Mouse (Mus musculus) layer of hippocampus, postnatal 10 days (tissue): ENCODE results near the gene Pidd1. TPM values are rescaled to one million over a fixed set of nuclear protein-coding genes. Genes with fewer than 3 reads are reported as not detected.
"Not testable (repeated sequence)": the region's sequence is repeated elsewhere in the genome, so short reads cannot be mapped to it uniquely, and the experiment has no call there.

ENCODE experiments used
- DNase-seq, 2 experiments: peaks; one replicate each; pipeline ENCODE4 v3.0.0; 2021; ENCODE audit warnings: low spot score in 2 of 2
- total RNA-seq, 2 experiments: library from RNA; stranded (reverse); gene quantifications; 2 replicates each; pipeline ENCODE4 v1.2.3; 2021

The Pidd1 gene
- total RNA-seq, 2 experiments from 2014 or later = 2.1 to 3.8 TPM

DNA sequence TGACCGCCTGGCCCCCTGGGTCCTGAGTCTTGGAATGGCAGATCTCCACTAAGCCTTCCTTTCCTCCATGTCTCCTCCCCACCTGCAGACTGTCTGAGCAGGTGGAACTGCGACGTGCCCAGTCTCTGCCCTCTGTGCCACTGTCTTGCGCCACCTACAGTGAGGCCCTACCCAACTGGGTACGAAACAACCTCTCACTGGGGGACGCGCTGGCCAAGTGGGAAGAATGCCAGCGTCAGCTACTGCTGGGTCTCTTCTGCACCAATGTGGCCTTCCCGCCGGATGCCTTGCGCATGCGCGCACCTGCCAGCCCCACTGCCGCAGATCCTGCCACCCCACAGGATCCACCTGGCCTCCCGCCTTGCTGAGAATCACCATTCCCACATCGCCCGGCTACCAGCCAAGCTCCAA, 15.5 kb upstream of the Pidd1 start:
- DNase-seq = peak in 1 of 2 experiments; percentile 16

DNA sequence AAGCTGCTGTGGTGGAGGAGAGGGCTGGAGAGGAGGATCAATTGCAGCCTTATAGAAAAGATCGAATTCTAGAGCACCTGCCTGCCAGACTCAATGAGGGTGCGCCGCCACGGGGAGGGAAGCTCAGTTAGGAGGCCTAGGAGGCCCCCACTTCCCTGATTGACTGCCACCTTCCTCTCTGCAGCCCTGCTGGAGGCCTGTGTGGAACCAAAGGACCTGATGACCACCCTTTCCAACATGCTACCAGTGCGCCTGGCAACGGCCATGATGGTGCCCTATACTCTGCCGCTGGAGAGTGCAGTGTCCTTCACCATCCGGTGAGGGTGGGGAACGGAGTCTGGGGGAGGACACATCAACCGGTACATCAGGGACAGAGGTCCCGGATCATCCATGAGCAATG, 14.8 kb upstream of the Pidd1 start:
- DNase-seq = peak in 1 of 2 experiments; percentile 36

- no peak for DNase-seq
Measured at GRCm38 (mm10) chr7:141457986-141458660, 14.3 kb upstream of the Pidd1 start.

DNA sequence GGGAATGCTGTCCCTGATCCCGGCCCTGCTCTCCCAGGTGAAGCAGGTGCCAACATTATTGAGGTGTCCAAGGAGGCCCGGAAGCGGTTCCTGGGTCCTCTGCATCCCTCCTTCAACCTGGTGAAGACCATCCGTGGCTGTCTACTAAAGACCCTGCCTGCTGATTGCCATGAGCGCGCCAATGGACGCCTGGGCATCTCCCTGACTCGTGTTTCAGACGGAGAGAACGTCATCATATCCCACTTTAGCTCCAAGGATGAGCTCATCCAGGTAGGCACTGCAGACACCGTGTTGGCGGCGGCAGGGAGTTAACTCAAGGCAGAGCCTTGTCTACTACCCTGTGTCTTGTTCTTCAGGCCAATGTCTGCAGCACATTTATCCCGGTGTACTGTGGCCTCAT, 13.4 kb upstream of the Pidd1 start:
- peak in 1 of 2 experiments; percentile 3 for DNase-seq

DNA sequence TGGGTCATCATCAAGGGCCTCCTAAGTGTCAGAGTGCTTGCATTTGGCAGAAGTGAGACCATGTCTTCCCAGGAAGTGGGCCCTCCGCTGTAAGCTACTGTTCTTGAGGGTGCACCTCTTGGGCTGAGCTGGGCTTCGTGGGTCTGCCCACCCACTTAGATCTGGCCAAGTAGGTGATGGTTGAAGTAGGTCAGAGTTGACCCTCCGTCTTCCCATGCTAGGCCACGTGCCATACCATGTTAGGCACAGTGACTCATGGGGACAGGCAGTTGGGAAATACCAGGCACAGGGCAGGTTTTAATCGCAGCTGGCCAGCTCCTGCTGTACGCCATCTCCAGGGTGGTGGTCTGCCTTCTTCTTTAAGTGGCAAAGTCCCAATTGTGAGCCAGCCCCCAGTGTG, 12.9 kb upstream of the Pidd1 start:
- peak in 1 of 2 experiments; percentile 6 for DNase-seq

- peak in 1 of 2 experiments; percentile 41 for DNase-seq
Measured at GRCm38 (mm10) chr7:141455610-141456314, 11.9 kb upstream of the Pidd1 start.

DNA sequence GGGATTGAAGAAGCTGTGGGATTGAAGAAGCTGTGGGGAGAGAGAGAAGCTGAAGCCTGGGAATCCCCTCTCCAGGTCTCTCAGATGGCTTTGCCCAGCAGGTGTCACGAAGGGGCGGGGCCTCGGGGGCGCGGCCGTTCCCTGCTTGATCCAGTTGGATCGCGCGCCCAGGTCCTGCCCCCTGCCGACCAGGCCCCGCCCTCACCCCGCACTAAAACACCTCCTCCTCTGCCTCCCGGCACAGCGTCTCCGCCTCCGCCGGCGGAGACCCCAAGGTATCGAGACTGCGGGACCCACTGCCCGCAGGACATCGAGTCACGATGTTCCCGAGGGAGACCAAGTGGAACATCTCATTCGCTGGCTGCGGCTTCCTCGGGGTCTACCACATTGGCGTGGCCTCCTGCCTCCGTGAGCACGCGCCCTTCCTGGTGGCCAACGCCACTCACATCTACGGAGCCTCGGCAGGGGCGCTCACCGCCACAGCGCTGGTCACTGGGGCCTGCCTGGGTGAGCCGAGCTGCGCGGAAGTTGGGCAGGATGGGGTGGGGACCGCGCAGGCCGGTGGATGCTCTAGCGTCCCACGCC, 11.2 kb upstream of the Pidd1 start, which contains the start of gene Pnpla2:
Pnpla2 (plus strand) TSS at position 232 of the 585 bp plus-strand sequence.
- peak; percentile 88 to 93 for DNase-seq

DNA sequence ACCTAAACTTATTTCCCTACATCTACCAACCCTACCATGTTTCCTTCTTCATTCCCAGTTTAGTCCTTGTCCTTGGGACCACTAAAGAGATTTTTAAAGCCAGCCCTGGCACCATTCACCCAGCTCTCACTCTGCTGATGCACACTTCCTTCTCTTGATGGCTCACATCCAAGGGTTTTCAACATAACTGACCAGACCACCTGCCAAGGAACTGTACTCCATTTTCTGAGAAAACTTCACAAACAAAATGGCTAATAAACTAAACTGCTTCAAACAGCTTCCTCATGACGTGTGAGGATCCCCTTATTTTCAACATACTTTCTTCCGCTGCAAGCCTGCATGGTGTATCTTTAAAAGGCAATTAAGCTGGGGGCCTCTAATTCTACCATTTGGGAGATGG, 9.8 kb upstream of the Pidd1 start:
- no peak for DNase-seq

DNA sequence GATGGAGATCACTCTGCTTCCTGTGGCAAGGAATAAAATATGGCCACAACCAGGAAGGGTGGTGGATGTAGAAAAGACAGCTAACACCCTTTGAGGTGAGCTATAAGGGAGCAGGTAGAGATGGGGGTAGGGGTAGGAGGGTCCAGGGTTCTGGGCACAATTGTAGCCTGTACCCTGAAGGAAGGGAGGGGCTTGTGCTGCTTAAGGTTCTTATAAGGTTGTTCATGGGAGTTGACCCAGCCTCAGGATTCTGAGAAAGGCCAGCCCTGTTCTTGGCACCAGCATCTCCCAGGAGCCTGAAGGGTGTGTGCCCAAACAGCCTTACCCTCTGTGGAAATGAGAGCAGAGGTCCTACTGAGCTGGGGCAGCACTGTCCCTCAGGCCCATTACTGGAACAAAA, 8.1 kb upstream of the Pidd1 start:
- peak in 1 of 2 experiments; percentile 6 for DNase-seq

DNA sequence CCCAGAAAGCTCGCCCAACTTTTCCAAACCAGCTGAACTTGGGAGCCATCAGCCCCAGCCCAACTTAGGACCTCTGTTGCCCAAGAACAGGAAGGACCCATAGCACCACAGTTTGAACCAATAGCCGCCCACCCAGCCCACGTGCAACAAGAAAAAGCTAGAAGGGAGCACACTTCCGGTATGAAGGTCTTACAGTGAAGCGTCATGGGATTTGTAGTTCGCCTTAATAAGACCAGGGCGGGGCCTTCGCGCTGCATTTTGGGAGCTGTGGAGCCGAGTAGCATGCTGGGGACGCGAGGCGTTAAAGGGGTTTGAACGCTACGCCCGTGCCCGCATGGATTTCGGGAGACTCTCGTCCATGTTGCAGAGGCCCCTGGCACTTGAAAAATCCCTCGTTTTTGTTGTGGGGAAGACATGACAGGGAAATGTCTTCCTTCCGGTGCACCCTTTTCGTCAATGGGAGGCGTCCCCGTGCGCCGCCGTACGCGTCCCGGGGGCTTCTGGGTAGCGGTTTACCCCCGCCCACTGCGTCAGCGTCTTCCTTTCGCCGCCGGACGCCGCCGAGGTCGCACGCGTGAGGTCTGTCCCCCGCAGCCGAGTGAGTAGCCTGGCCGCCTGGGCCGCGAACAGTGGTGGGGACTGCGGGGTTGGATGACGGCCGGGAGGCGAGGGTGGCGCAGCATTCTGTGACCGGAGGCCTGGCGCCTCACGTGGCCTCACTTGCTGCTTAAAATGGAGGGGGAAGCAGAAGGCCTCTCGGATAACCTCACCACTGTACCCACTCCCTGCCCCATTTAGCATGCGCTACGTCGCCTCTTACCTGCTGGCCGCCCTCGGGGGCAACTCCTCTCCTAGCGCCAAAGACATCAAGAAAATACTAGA, 3.5 kb upstream of the Pidd1 start, which contains the start of gene Rplp2:
Rplp2 (plus strand) TSS at position 261 of the 882 bp plus-strand sequence.
- DNase-seq = peak; percentile 93 to 95

GRCm38 (mm10) chr7:141446374-141446773, 2.5 kb upstream of the Pidd1 start:
- not testable (repeated sequence) for DNase-seq

GRCm38 (mm10) chr7:141443081-141443821, 574 bp downstream of the Pidd1 start:
- DNase-seq = peak in 1 of 2 experiments; percentile 19

DNA sequence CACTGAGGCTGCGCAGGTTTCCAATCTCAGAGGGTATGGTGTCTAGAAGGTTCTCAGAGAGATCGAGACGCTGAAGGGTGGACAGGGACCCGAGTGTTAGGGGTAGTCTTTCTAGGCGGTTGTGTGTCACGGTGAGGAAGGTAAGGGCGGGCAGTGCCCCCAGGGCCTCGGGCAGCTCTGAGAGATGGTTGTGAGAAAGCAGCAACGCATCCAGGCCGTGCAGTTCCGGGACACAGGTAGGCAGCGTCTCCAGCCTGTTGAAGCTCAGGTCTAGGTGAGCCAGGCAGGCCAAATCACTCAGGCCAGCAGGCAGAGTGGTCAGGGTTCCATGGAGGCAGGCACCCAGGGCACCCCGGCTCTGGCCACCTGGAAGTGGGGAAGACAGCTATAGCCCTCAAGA, 1.6 kb downstream of the Pidd1 start:
- DNase-seq = no peak

- no peak for DNase-seq
Measured at GRCm38 (mm10) chr7:141441460-141441859, 2.4 kb downstream of the Pidd1 start.

DNA sequence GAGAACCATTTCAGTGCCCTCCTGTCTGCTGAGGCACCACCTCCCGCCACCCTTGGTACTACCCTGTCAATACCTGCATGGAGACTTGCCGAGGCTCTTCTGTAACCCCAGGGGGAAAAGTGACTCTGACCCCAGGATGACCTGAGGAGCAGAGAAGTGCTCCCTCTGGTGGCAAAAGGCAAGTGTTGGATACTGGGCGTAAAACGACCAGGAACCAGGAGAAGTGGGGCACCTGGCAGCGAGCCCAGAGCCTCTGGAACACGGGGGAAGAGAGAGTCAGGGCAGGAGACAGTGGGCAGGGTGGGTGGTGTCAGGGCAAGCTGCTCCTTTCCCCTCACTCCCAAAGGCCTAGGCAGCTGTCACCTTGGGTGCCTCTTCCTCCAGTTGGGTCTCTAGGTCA, 3.2 kb downstream of the Pidd1 start:
- peak; percentile 68 to 71 for DNase-seq

GRCm38 (mm10) chr7:141439811-141440210, 4.0 kb downstream of the Pidd1 start:
- DNase-seq = no peak

DNA sequence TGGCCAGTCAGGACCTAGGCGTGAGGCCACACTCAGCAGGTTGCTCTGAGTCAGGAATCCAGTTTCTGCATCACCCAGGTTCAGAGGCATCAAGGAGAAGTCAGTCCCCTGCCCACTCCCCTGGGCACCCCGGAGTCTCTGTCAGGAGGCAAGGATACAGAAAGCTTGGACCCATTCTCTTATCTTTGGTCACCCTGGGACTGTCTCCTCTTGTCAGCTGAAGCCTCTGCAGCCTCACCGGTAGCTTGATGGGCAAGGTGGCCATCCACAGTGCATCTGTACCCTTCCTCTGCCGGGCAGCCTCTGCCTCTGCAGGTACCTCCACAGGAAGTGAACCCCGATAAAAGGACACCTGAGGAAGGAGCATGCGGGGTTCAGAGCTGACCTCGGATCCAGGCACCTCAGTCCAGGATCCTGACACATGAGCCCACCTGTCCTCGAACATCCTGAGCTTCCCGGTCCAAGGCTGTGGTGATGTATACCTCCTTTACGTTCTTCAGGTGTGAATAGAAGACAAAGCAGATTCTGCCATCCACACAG, 4.6 kb downstream of the Pidd1 start:
- no peak for DNase-seq

DNA sequence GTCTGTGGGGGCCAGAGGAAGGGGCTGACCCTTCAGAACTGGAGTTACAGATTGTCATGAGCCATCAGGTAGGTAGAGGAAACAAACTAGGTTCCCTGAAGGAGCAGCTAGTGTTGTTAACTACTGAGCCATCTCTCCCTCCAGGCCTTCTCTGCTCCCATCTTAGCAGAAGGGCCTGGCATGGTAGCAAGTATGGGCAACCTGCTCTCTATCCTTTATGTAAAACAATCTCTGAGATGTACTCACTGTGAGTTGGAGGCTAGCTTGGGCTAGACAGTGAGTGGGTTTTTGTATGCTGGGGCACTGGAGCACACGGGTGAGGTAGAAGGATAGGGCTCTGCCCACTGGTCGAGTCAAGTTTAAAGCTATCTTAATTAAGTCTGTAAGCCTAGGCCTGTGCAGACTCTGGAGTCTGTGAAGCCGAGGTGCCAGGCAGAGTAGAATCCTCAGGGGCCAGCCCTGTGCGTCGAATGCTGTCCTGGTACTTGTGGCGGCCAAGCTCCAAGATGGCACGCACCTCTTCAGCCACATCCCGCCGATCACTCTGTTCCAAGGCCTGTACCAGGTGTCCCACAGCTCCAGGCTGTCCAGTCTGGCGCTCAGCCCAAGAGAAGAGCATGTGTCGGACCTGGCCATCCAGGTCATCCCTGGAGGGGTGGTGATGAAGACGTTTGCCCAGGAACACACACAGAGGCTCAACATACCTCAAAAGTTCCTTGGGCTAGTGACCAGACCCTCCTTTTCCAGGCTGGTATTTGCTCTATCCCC, 5.4 kb downstream of the Pidd1 start:
- DNase-seq = no peak
